ENCODE assay signal across 29 mouse cellular contexts in the genomic region with DNA sequence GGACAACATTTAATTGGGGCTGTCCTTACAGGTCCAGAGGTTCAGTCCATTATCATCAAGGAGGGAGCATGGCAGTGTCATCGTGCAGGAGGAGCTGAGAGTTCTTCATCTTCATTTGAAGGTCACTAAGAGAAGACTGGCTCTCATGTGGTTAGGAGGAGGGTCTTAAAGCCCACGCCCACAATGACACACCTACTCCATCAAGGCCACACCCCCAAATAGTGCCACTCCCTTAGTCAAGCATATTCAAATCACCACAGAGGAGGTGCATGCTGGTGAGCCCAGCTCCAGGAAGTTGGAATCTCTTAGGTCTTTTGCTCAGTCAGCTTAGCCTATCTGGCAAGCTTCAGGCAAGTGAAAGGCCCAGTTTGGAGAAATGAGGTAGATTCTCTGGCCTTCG.
DNase-seq lines count a peak whose midpoint lies in the region; ATAC-seq and TF ChIP-seq lines count a peak whose summit lies in the region.
"Had no signal": no experiment of that assay in that cellular context is flagged by ENCODE, and none has a peak within 500 bp of the region (broad histone marks: within the 10 kb centered on the region; RNA-seq: fewer than 3 reads in every experiment).

No protein-coding gene starts in this region.

- no peak overlapping the region for H3K27ac ChIP-seq in kidney, adult 2 months (ENCODE audit: insufficient read depth, low read depth, low read length)
- no peak overlapping the region for H3K27ac ChIP-seq in liver, embryonic 13.5 days
- no peak overlapping the region for H3K27ac ChIP-seq in liver, embryonic 11.5 days (ENCODE audit: low read depth, low read length)
- H3K27ac ChIP-seq: embryonic facial prominence, embryonic 13.5 days; embryonic facial prominence, embryonic 15.5 days; forebrain, embryonic 10.5 days; forebrain, embryonic 12.5 days had no signal

- ATAC-seq in liver, embryonic 13.5 days (ENCODE audit: low read depth): no peak
- ATAC-seq in liver, embryonic 11.5 days (replicated peaks; ENCODE audit: low FRiP score): no peak
- ATAC-seq: activated CD4-positive, CD25-positive, alpha-beta regulatory T cell, adult 4 months; CD4-positive, CD25-positive, alpha-beta regulatory T cell, adult 4 months; forebrain, embryonic 14.5 days; forebrain, embryonic 16.5 days; Patski had no signal

- H3K4me3 ChIP-seq in kidney, adult 2 months (ENCODE audit: insufficient read depth, low read depth, low read length): no peak overlapping the region
- H3K4me3 ChIP-seq in liver, embryonic 13.5 days (replicated peaks): no peak overlapping the region
- H3K4me3 ChIP-seq in liver, embryonic 11.5 days (ENCODE audit: low read depth, low read length): no peak overlapping the region
- H3K4me3 ChIP-seq: embryonic facial prominence, embryonic 13.5 days; embryonic facial prominence, embryonic 15.5 days; erythroblast, embryonic 14.5 days; forebrain, embryonic 10.5 days; forebrain, embryonic 12.5 days had no signal

- H3K4me2 ChIP-seq in liver, embryonic 13.5 days: no peak overlapping the region
- no peak overlapping the region for H3K4me2 ChIP-seq in liver, embryonic 11.5 days
- H3K4me2 ChIP-seq: embryonic facial prominence, embryonic 13.5 days; embryonic facial prominence, embryonic 15.5 days; forebrain, embryonic 12.5 days had no signal

- no peak for TF ChIP-seq CTCF in kidney, adult 2 months (conservative IDR thresholded peaks at IDR 0.05; ENCODE audit: insufficient read depth, insufficient read length, low read depth, low read length)

- no peak for TF ChIP-seq POLR2A in kidney, adult 2 months (IDR thresholded peaks at IDR 0.05; ENCODE audit: low read depth, low read length)

- H3K4me1 ChIP-seq in kidney, adult 2 months (ENCODE audit: control insufficient read depth, insufficient read depth, low read length): no peaks in the 10 kb centered on the region
- H3K4me1 ChIP-seq in liver, embryonic 13.5 days (replicated peaks): no peaks in the 10 kb centered on the region
- H3K4me1 ChIP-seq in liver, embryonic 11.5 days (replicated peaks; ENCODE audit: control insufficient read depth, insufficient read depth, low read length): no peaks in the 10 kb centered on the region
- H3K4me1 ChIP-seq: embryonic facial prominence, embryonic 13.5 days; embryonic facial prominence, embryonic 15.5 days; forebrain, embryonic 12.5 days had no signal

- H3K36me3 ChIP-seq in kidney, adult 2 months (ENCODE audit: control insufficient read depth, insufficient read depth, low read length): no peaks in the 10 kb centered on the region
- H3K36me3 ChIP-seq in liver, embryonic 13.5 days: no peaks in the 10 kb centered on the region
- H3K36me3 ChIP-seq in liver, embryonic 11.5 days (ENCODE audit: control insufficient read depth, insufficient read depth, low read length): no peaks in the 10 kb centered on the region
- H3K36me3 ChIP-seq: embryonic facial prominence, embryonic 13.5 days; embryonic facial prominence, embryonic 15.5 days; forebrain, embryonic 10.5 days; forebrain, embryonic 12.5 days; G1E had no signal

- 70% methylated on average over 3 of the region's 3 CpGs for WGBS in kidney, adult 2 months
- 64% methylated on average over 3 of the region's 3 CpGs for WGBS in liver, embryonic 13.5 days (ENCODE audit: insufficient replicate concordance)
- WGBS in liver, embryonic 11.5 days: 62% methylated on average over 3 of the region's 3 CpGs

- H3K9me3 ChIP-seq in liver, embryonic 13.5 days (replicated peaks): peaks cover 4% of the 10 kb centered on the region
- H3K9me3 ChIP-seq in liver, embryonic 11.5 days (ENCODE audit: control insufficient read depth, low read length): no peaks in the 10 kb centered on the region
- H3K9me3 ChIP-seq: embryonic facial prominence, embryonic 13.5 days; embryonic facial prominence, embryonic 15.5 days; forebrain, embryonic 10.5 days; forebrain, embryonic 12.5 days had no signal

- H3K27me3 ChIP-seq in kidney, adult 2 months (replicated peaks; ENCODE audit: control insufficient read depth, insufficient read depth, low read length): no peaks in the 10 kb centered on the region
- H3K27me3 ChIP-seq in liver, embryonic 13.5 days: no peaks in the 10 kb centered on the region
- no peaks in the 10 kb centered on the region for H3K27me3 ChIP-seq in liver, embryonic 11.5 days (replicated peaks; ENCODE audit: control insufficient read depth, insufficient read depth, low read length)
- H3K27me3 ChIP-seq: CH12.LX; embryonic facial prominence, embryonic 13.5 days; embryonic facial prominence, embryonic 15.5 days; Patski had no signal

- no peak overlapping the region for H3K9ac ChIP-seq in liver, embryonic 13.5 days
- H3K9ac ChIP-seq in liver, embryonic 11.5 days (ENCODE audit: low read depth, low read length): no peak overlapping the region
- H3K9ac ChIP-seq: embryonic facial prominence, embryonic 13.5 days; embryonic facial prominence, embryonic 15.5 days; forebrain, embryonic 12.5 days had no signal

- peak; percentile 13 for DNase-seq in kidney, adult 2 months
- no peak for DNase-seq in kidney, adult 18-20 months
- peak; percentile 7 for DNase-seq in liver, embryonic 13.5 days
- no peak for DNase-seq in liver, embryonic 11.5 days (ENCODE audit: low spot score)
- DNase-seq in R1 (ENCODE audit: low read depth, low spot score): peak; percentile 70
- no peak for DNase-seq in gastrocnemius, postnatal 4 days (ENCODE audit: low spot score in 2 of 2)
- no peak for DNase-seq in thymus, postnatal 14 days
- DNase-seq: adrenal gland, adult 8-10 months; adrenal gland, postnatal 14 days; adrenal gland, postnatal 36 days; B cell, adult 2 months; cerebellum, adult 11-12 months; cerebellum, adult 2 months; cerebellum, adult 9-10 months; cerebellum, postnatal 10 days; cerebellum, postnatal 25 days; embryo, embryonic 11 days had no signal

Comparison
In these comparisons a context has a peak if more than half of its experiments do, and no peak if none do; other contexts are left out.
1. DNase-seq: peak in kidney, adult 2 months (single experiment), liver, embryonic 13.5 days (single experiment) and R1 (single experiment); none in kidney, adult 18-20 months (single experiment), liver, embryonic 11.5 days (single experiment), gastrocnemius, postnatal 4 days (0 of 2) and thymus, postnatal 14 days (single experiment).